In genomic region chr2:84831666-84832391, GRCm38 (mm10) we compare ENCODE assay signal across 9 mouse cellular contexts. TPM values are rescaled to one million over a fixed set of nuclear protein-coding genes. Genes with fewer than 3 reads are reported as not detected.
A peak's percentile ranks its signal among the peaks of the same experiment; 100 is the strongest.
DNase-seq lines count a peak whose midpoint lies in the region; ATAC-seq and TF ChIP-seq lines count a peak whose summit lies in the region.
"Had no signal": no experiment of that assay in that cellular context is flagged by ENCODE, and none has a peak within 500 bp of the region (broad histone marks: within the 10 kb centered on the region; RNA-seq: fewer than 3 reads in every experiment).

No protein-coding gene starts in this region.

- intact Hi-C loops in heart, postnatal 10 days (cut with DNase I): loop anchor here (1.0 to 10.0 kb wide), 4 partner anchors 23 to 173 kb away; no protein-coding TSS in a partner anchor

- no peaks in the 10 kb centered on the region for H3K27me3 ChIP-seq in ES-Bruce4 (ENCODE audit: control insufficient read depth, insufficient read depth, low read length, poor library complexity, severe bottlenecking)
- H3K27me3 ChIP-seq in forebrain, embryonic 14.5 days (replicated peaks; ENCODE audit: control insufficient read depth, insufficient read depth, low read length): no peaks in the 10 kb centered on the region
- no peaks in the 10 kb centered on the region for H3K27me3 ChIP-seq in liver, embryonic 16.5 days (ENCODE audit: control insufficient read depth, insufficient read depth, low read depth, low read length)

- H3K9ac ChIP-seq in ES-Bruce4 (ENCODE audit: low read depth, poor library complexity, severe bottlenecking): no peak overlapping the region
- peak overlapping the region; percentile 37; the same call in 1 of the 2 replicates for H3K9ac ChIP-seq in forebrain, embryonic 14.5 days (ENCODE audit: low read length)
- peak overlapping the region; percentile 15; the same call in 1 of the 2 replicates for H3K9ac ChIP-seq in liver, embryonic 16.5 days (ENCODE audit: low read depth, low read length)

- DNase-seq in cerebellum, adult 11 months: peak; percentile 70
- DNase-seq in forebrain, embryonic 14.5 days (ENCODE audit: low spot score): peak; percentile 95
- DNase-seq in heart, postnatal 10 days: peak; percentile 93 to 95
- DNase-seq in kidney, postnatal 4 days: peak; percentile 83 to 87
- peak; percentile 52 to 63 for DNase-seq in thymus, adult 18-20 months

- H3K4me3 ChIP-seq in ES-Bruce4 (ENCODE audit: low read depth, low read length): no peak overlapping the region
- H3K4me3 ChIP-seq in forebrain, embryonic 14.5 days (ENCODE audit: low read depth, low read length): no peak overlapping the region
- H3K4me3 ChIP-seq in liver, embryonic 16.5 days (ENCODE audit: low read depth, low read length): no peak overlapping the region
- no peak overlapping the region for H3K4me3 ChIP-seq in olfactory bulb, adult 2 months (ENCODE audit: insufficient read depth, low read depth, low read length)
- H3K4me3 ChIP-seq: megakaryocyte, embryonic 14.5 days had no signal

- peak; percentile 87 for TF ChIP-seq CTCF in ES-Bruce4 (IDR thresholded peaks at IDR 0.05; ENCODE audit: low read depth, low read length)
- TF ChIP-seq CTCF in olfactory bulb, adult 2 months (IDR thresholded peaks at IDR 0.05; ENCODE audit: insufficient read depth, low read depth, low read length): peak; percentile 73

- H3K27ac ChIP-seq in ES-Bruce4 (ENCODE audit: insufficient read depth, low read length): no peak overlapping the region
- peak overlapping the region; percentile 44; the same call in 1 of the 2 replicates for H3K27ac ChIP-seq in forebrain, embryonic 14.5 days (ENCODE audit: low read depth, low read length)
- H3K27ac ChIP-seq in liver, embryonic 16.5 days (ENCODE audit: low read length): peak overlapping the region; percentile 43
- H3K27ac ChIP-seq in olfactory bulb, adult 2 months (ENCODE audit: insufficient read depth, low read depth, low read length): no peak overlapping the region

- peaks cover under 1% of the 10 kb centered on the region for H3K4me1 ChIP-seq in ES-Bruce4 (ENCODE audit: control insufficient read depth, insufficient read depth, low read length)
- H3K4me1 ChIP-seq in forebrain, embryonic 14.5 days (ENCODE audit: control insufficient read depth, insufficient read depth, low read length): peaks cover 4% of the 10 kb centered on the region; the same call in 1 of the 2 replicates
- peaks cover 21% of the 10 kb centered on the region for H3K4me1 ChIP-seq in liver, embryonic 16.5 days (ENCODE audit: control insufficient read depth, low read depth, low read length)
- peaks cover 4% of the 10 kb centered on the region; the same call in 1 of the 2 replicates for H3K4me1 ChIP-seq in olfactory bulb, adult 2 months (ENCODE audit: control insufficient read depth, insufficient read depth, low read length)

- no peak for TF ChIP-seq EP300 in ES-Bruce4 (IDR thresholded peaks at IDR 0.05; ENCODE audit: insufficient read depth, low read depth, low read length)

- WGBS in forebrain, embryonic 14.5 days: 28% methylated on average over 10 of the region's 10 CpGs
- 29% methylated on average over 10 of the region's 10 CpGs for WGBS in liver, embryonic 16.5 days (ENCODE audit: insufficient replicate concordance)
- 22% methylated on average over 10 of the region's 10 CpGs for WGBS in olfactory bulb, adult 2 months

- no peak for TF ChIP-seq POLR2A in ES-Bruce4 (IDR thresholded peaks at IDR 0.05; ENCODE audit: insufficient read depth, low read length)
- no peak for TF ChIP-seq POLR2A in olfactory bulb, adult 2 months (IDR thresholded peaks at IDR 0.05; ENCODE audit: insufficient read depth, low read depth, low read length)

- no peak overlapping the region for H3K4me2 ChIP-seq in forebrain, embryonic 14.5 days (ENCODE audit: low read length)
- H3K4me2 ChIP-seq in liver, embryonic 16.5 days (ENCODE audit: low read depth, low read length): no peak overlapping the region

- H3K36me3 ChIP-seq in ES-Bruce4 (ENCODE audit: control insufficient read depth, insufficient read depth, low read length, poor library complexity, severe bottlenecking): peaks cover 11% of the 10 kb centered on the region
- peaks cover 12% of the 10 kb centered on the region; the same call in 1 of the 2 replicates for H3K36me3 ChIP-seq in forebrain, embryonic 14.5 days (ENCODE audit: control insufficient read depth, insufficient read depth, low read length)
- peaks cover 10% of the 10 kb centered on the region for H3K36me3 ChIP-seq in liver, embryonic 16.5 days (ENCODE audit: control insufficient read depth, insufficient read depth)

- ATAC-seq in forebrain, embryonic 14.5 days: peak; percentile 75
- peak; percentile 51 for ATAC-seq in liver, embryonic 16.5 days (ENCODE audit: low read depth)

- no peaks in the 10 kb centered on the region for H3K9me3 ChIP-seq in ES-Bruce4 (replicated peaks; ENCODE audit: control insufficient read depth, insufficient read depth, low read length, poor library complexity, severe bottlenecking)
- H3K9me3 ChIP-seq in forebrain, embryonic 14.5 days (replicated peaks; ENCODE audit: control insufficient read depth, low read length): no peaks in the 10 kb centered on the region
- H3K9me3 ChIP-seq in liver, embryonic 16.5 days (replicated peaks; ENCODE audit: control insufficient read depth, low read length): no peaks in the 10 kb centered on the region

RNA-seq across cellular contexts. Expression of gene Timm10, which starts 5.0 kb away (rescaled TPM):
- 40.8 and 47.3 TPM in 2 replicates for polyA plus RNA-seq in ES-Bruce4 (2011; ENCODE audit: insufficient read depth, insufficient read length, low read depth, missing spikeins)
- 70.2 and 90.7 TPM in 2 replicates for polyA plus RNA-seq in forebrain, embryonic 14.5 days (2014; fragmentation: Nextera tagmentation; extraction: Ambion mirVana)
- total RNA-seq in heart, postnatal 10 days (2021): 100 to 1,000 TPM; 122 to 124 TPM
- 27.3 and 29.8 TPM in 2 replicates for polyA plus RNA-seq in liver, embryonic 16.5 days (2015; fragmentation: Nextera tagmentation; extraction: Ambion mirVana)
- not detected in 2 replicates for polyA plus RNA-seq in olfactory bulb, adult 2 months (2012; ENCODE audit: insufficient read depth, insufficient read length, low replicate concordance, missing spikeins)

RNA-seq across cellular contexts. Expression of gene Slc43a1, which starts 6.8 kb away (rescaled TPM):
- 11.5 and 12.3 TPM in 2 replicates for polyA plus RNA-seq in ES-Bruce4 (2011; ENCODE audit: insufficient read depth, insufficient read length, low read depth, missing spikeins)
- polyA plus RNA-seq in forebrain, embryonic 14.5 days (2014; fragmentation: Nextera tagmentation; extraction: Ambion mirVana): 3.4 and 4.0 TPM in 2 replicates
- 1 to 10 TPM; 2.2 to 3.4 TPM for total RNA-seq in heart, postnatal 10 days (2021)
- 185 and 205 TPM in 2 replicates for polyA plus RNA-seq in liver, embryonic 16.5 days (2015; fragmentation: Nextera tagmentation; extraction: Ambion mirVana)
- not detected in 2 replicates for polyA plus RNA-seq in olfactory bulb, adult 2 months (2012; ENCODE audit: insufficient read depth, insufficient read length, low replicate concordance, missing spikeins)

RNA-seq across cellular contexts. Expression of gene Smtnl1, which starts 9.4 kb away (rescaled TPM):
- 2.6 and 2.8 TPM in 2 replicates for polyA plus RNA-seq in ES-Bruce4 (2011; ENCODE audit: insufficient read depth, insufficient read length, low read depth, missing spikeins)
- not detected in 2 replicates for polyA plus RNA-seq in forebrain, embryonic 14.5 days (2014; fragmentation: Nextera tagmentation; extraction: Ambion mirVana)
- under 1 TPM in 1 of 2 experiments, not detected in 1; 0.14 TPM for total RNA-seq in heart, postnatal 10 days (2021)
- 0.47 and 0.50 TPM in 2 replicates for polyA plus RNA-seq in liver, embryonic 16.5 days (2015; fragmentation: Nextera tagmentation; extraction: Ambion mirVana)
- polyA plus RNA-seq in olfactory bulb, adult 2 months (2012; ENCODE audit: insufficient read depth, insufficient read length, low replicate concordance, missing spikeins): not detected in 2 replicates

RNA-seq across cellular contexts. Expression of gene Ube2l6, which starts 33.2 kb away (rescaled TPM):
- 12.6 and 14.3 TPM in 2 replicates for polyA plus RNA-seq in ES-Bruce4 (2011; ENCODE audit: insufficient read depth, insufficient read length, low read depth, missing spikeins)
- polyA plus RNA-seq in forebrain, embryonic 14.5 days (2014; fragmentation: Nextera tagmentation; extraction: Ambion mirVana): 21.8 and 23.7 TPM in 2 replicates
- total RNA-seq in heart, postnatal 10 days (2021): 10 to 100 TPM; 22.3 to 36.8 TPM
- 486 and 542 TPM in 2 replicates for polyA plus RNA-seq in liver, embryonic 16.5 days (2015; fragmentation: Nextera tagmentation; extraction: Ambion mirVana)
- polyA plus RNA-seq in olfactory bulb, adult 2 months (2012; ENCODE audit: insufficient read depth, insufficient read length, low replicate concordance, missing spikeins): not detected in 2 replicates

RNA-seq across cellular contexts. Expression of gene Rtn4rl2, which starts 54.7 kb away (rescaled TPM):
- not detected in 2 replicates for polyA plus RNA-seq in ES-Bruce4 (2011; ENCODE audit: insufficient read depth, insufficient read length, low read depth, missing spikeins)
- 7.5 and 13.6 TPM in 2 replicates for polyA plus RNA-seq in forebrain, embryonic 14.5 days (2014; fragmentation: Nextera tagmentation; extraction: Ambion mirVana)
- 1 to 10 TPM; 4.0 to 8.0 TPM for total RNA-seq in heart, postnatal 10 days (2021)
- polyA plus RNA-seq in liver, embryonic 16.5 days (2015; fragmentation: Nextera tagmentation; extraction: Ambion mirVana): not detected in 2 replicates
- polyA plus RNA-seq in olfactory bulb, adult 2 months (2012; ENCODE audit: insufficient read depth, insufficient read length, low replicate concordance, missing spikeins): not detected in 2 replicates

Comparison
In these comparisons a context has a peak if more than half of its experiments do, and no peak if none do; other contexts are left out.
1. H3K27ac ChIP-seq: peak in forebrain, embryonic 14.5 days (single experiment) and liver, embryonic 16.5 days (single experiment); none in ES-Bruce4 (single experiment) and olfactory bulb, adult 2 months (single experiment).
2. RNA of gene Timm10, which starts 5.0 kb away (polyA plus RNA-seq): 70.2 to 90.7 TPM in forebrain, embryonic 14.5 days, 40.8 to 47.3 TPM in ES-Bruce4 and 27.3 to 29.8 TPM in liver, embryonic 16.5 days; not detected in olfactory bulb, adult 2 months; every median in the first group is over 10 times any median in the second.
3. RNA of gene Slc43a1, which starts 6.8 kb away (polyA plus RNA-seq): 185 to 205 TPM in liver, embryonic 16.5 days; 11.5 to 12.3 TPM in ES-Bruce4, 3.4 to 4.0 TPM in forebrain, embryonic 14.5 days and not detected in olfactory bulb, adult 2 months; every median in the first group is over 10 times any median in the second.
4. Peak in every context shown above with its lines, with median percentiles within 50 percentile points of each other: DNase-seq.